Mouse (Mus musculus): ENCODE results near the gene Plac1.
"Not testable (repeated sequence)": the region's sequence is repeated elsewhere in the genome, so short reads cannot be mapped to it uniquely, and the experiment has no call there.

Gene Plac1

DNA sequence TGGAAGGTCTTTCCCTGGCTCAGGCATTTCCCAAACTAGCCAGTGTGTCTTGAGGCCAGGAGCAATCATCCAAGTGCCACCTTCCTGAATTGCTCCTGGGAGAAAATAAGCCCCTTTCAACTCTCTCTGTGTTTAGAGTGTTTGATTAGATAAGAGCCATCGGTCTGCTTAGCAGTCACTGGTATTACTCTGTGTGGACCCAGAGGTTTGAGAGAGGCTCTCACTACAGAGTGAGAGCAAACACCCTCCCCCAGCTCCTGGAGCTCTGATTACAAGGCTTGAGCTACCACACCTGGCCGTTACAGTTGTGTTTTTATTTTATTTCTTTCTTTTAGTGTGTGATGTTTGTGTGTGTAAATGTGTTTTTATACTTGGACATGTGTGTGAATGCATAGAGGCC is 193.0 kb downstream of the Plac1 start:
- no peak for DNase-seq (ENCODE audit: low spot score in 2 of 2)

- DNase-seq (ENCODE audit: low spot score in 2 of 2) = no peak
Measured at GRCm38 (mm10) chrX:53046033-53046432, 193.9 kb downstream of the Plac1 start.

DNA sequence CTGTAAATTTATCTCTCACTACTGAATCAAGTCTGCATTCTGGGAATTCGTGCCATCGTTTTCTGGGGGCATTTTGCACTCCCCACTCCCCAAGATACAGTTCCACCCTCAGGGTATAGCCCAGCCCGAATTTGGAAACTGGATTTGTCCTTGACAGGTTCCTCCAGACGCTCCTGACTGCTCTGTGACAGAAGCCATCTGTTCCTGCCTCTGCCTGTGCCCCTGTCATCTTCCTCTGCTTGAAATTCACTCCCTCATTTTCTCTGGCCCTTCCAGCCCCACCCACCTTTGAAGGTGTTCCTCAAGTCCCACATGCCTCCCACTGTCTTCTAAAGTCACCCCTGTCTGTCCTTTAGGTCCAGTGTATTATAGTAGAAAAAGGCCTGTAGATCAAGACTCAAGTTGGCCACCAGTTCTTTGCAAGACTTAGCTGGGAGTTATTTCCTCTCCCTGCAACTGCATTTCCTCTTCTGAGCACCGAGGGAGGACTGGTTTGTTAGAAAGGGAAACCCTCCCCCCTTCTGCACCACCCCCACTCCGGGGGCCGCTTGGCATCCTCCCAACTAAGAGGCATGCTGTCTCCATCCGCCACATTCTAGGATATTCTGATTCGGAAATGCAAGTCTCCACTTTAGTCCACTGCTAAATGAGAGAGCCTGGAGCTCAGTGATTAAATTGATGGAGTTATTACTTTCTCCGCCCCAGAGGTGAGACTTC is 194.6 kb downstream of the Plac1 start:
- DNase-seq (ENCODE audit: low spot score in 2 of 2) = no peak

- no peak for DNase-seq (ENCODE audit: low spot score in 2 of 2)
Measured at GRCm38 (mm10) chrX:53041006-53041405, 198.9 kb downstream of the Plac1 start.

DNA sequence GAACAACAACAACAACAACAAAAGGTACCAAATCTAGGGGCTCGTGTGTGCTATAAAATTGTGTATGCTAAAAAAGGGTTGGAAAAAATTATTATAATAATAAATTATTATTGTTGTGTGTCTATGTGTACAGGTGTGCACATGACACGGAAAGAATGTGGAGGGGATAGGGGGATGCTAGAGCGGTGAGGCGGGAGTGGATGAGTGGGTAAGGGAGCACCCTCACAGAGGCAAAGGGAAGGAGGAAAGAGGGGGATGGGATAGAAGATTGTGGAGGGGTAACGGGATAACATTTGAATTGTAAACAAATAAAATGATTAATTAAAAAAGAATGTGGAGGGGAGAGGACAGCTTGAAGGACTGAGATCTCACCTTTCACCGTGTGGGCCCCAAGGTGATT is 199.8 kb downstream of the Plac1 start:
- DNase-seq (ENCODE audit: low spot score in 2 of 2) = no peak

GRCm38 (mm10) chrX:53039651-53040050 is 200.3 kb downstream of the Plac1 start:
- no peak for DNase-seq (ENCODE audit: low spot score in 2 of 2)

GRCm38 (mm10) chrX:53038194-53038593 is 201.7 kb downstream of the Plac1 start:
- DNase-seq (ENCODE audit: low spot score in 2 of 2) = no peak

GRCm38 (mm10) chrX:53029559-53029958 is 210.4 kb downstream of the Plac1 start:
- no peak for DNase-seq (ENCODE audit: low spot score in 2 of 2)

- DNase-seq (ENCODE audit: low spot score in 2 of 2) = no peak
Measured at GRCm38 (mm10) chrX:53025471-53026223, 214.3 kb downstream of the Plac1 start.

- DNase-seq (ENCODE audit: low spot score in 2 of 2) = not testable (repeated sequence)
Measured at GRCm38 (mm10) chrX:53024268-53024667, 215.6 kb downstream of the Plac1 start.

DNA sequence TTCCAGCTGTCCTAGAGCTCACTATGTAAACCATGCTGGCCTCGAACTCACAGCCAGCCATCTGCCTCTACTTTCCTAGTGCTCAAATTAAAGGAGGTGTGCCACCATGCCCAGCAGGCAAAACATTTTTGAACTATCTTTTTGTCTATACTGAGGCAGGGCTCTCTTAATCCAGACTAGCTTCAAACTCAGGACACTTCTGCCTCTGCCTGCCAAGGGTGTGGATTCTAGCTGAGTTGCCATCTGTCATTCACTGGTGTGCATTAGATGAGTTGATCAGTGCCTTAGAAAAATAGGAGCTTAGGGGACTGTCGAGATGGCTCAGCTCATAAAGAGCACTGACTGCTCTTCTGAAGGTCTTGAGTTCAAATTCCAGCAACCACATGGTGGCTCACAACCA is 216.9 kb downstream of the Plac1 start:
- DNase-seq (ENCODE audit: low spot score in 2 of 2) = no peak

Data from frontal cortex, postnatal 25 days (tissue).